Mouse (Mus musculus) right cerebral cortex, postnatal 10 days (tissue): ENCODE measurements around the gene Olfr460.
"Not testable (repeated sequence)": the region's sequence is repeated elsewhere in the genome, so short reads cannot be mapped to it uniquely, and the experiment has no call there.

Experiments
- DNase-seq, 2 experiments: peaks; one replicate each; pipeline ENCODE4 v3.0.0; 2021; ENCODE audit warnings: low spot score in 2 of 2

The Olfr460 gene

DNA sequence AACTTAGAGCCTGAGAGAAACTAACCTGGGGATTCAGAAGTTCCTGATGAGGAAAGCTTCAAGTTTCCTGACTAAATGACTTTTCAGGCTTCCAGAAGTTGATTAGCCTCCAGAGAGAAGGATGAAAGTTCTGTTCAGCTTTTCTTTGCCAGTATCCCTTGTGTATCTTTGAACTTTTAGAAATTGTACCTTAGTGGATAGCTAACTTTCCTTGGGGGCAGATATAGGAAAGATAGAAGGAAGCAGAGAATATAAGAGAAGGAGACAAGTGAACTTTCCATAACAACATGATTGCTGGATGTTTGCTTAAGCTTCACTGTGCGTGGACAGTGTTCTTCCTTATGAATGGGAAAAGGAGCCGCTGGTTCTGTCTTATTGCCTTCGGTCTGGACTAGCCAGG is at the start of gene Olfr460:
Gene Olfr460 (plus strand): TSS at position 301 of the 400 bp plus-strand sequence.
- no peak for DNase-seq

DNA sequence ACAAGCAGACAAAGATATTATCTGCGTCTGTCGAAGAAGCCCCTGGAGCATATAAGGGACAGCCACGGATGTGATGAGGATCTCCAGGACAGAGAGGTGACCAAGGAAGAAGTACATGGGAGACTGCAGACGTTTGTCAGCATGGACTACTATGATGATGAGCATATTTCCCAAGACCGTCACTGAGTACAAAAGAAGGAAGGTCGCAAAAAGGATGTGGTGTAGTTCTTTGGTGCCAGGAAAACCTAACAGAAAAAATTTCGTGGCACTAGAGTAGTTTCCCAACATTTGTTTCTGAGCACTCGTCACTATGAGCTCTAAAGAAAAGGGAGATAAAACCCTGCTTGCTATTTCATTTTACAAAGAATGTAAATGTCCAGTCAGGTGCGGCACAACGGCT is 24.6 kb upstream of the Olfr460 start:
- no peak for DNase-seq

DNA sequence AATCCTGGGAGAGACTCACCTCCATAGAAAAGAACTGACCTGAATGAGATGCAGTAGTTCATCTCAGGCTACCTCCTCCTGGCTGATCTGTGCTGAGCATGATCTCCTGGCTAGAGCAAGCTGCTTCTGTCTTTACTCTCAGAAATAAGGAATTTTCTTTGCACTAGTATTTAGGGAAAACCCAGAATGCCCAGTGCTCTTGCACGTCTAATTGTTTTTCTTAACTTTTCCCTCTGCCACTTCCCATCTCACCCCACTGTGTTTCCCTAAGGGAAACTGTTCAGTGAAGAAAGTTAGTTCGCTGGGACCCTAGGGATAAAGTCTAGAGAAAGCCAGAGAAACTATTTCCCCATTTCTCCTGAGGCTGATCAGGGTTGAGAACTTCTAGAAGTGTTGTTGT is 14.3 kb upstream of the Olfr460 start, which contains the start of gene Olfr461:
Gene Olfr461 (minus strand): TSS at position 101 of the 400 bp plus-strand sequence.
- DNase-seq, result no peak

DNA sequence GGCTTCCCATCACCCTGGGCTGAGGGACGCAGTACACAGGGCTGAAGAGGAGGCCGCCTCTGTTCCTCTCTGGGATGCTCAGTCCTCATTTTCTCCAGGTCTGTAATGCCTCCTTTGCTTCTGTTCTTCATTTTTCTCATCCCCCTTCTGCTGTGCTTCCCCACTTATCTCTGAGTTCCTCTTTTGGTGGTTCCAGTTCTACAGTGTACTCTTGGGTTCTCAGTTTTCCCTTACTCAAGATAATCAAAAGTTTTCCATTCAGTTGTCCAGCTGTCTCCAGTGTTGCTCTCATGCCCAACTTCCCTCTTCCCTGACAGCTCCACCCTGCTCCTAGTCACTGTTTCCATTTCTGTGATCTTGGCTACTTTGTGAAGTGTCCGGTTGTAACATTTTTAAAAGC is 4.3 kb downstream of the Olfr460 start:
- no peak for DNase-seq

DNA sequence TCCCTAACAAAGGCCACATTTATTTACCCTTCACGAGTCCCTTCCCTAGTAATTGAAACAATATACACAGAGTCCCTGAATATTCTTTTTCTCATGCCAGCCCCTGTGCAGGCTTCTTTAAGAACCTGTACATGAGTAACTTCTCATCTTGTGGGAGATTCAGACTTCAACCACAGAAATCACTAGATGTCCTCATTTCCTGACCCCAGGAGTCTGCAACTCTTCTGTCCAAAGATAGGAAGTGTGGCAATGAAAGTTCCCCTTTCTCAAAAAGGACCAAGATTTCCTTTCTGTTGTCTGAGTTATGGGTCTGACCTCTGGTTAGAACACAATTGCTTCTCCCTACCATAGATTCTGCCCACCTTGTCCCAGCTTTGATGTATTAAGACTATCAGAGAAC is 7.0 kb downstream of the Olfr460 start:
- no peak for DNase-seq

DNA sequence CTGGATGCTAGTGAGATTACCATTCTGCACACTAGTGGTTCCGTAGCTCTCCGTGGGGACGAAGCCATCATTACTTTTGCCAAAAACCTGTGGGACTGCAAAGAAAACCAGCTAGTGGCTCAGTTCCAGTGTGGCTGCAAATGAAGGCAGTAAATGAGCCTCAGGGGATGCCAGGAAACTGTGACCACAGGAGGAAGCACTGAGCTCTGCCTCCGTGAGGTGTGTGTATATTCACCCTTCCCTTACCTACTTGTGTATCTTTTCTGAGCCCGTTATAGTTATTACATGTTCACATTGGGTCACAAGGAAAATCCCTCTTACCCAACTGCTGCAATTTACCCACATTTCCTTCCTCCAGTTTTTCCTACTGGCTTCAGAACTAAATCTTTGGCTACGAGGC is 15.0 kb downstream of the Olfr460 start:
- DNase-seq, result peak in 1 of 2 experiments; percentile 21

DNA sequence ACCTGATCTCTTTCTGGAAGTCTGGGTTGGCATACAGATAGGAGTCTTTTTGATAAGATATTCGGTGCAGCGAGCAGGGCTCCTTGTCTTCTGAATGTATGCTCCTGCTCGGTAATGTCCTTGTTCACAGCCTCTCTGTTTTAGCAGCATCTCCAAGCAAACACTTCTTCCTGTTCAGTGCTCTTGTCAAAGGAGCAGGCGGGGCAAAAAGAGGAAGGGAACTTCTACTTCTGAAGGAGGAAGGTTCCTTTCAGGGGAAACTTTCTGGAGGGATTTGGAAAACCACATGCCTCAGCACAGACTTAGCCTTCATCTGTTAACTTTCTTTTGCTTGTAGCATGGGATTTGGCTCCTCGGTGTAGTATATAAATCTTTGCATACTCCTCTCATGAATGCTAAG is 16.4 kb downstream of the Olfr460 start, which contains the start of gene Clec5a:
Gene Clec5a (minus strand): TSS at position 177 of the 400 bp plus-strand sequence.
- DNase-seq, result peak in 1 of 2 experiments; percentile 19

DNA sequence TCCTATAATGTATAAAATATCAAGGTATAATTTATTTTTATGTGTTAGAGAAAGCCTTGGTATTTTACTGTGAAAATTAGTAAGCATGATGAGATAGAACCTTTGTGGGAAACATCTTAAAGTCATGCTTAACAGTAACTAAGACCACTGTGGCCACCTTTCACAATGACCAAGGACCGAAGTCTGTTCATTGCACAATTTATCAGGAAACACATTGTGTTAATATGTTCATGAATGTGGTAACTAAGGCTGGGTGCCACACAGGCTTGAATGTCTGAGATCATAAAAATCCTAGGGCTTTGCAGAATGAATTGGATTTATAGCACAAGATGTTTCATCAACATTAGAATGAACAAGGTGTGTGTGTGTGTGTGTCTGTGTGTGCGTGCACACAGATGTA is 19.1 kb downstream of the Olfr460 start:
- no peak for DNase-seq

DNA sequence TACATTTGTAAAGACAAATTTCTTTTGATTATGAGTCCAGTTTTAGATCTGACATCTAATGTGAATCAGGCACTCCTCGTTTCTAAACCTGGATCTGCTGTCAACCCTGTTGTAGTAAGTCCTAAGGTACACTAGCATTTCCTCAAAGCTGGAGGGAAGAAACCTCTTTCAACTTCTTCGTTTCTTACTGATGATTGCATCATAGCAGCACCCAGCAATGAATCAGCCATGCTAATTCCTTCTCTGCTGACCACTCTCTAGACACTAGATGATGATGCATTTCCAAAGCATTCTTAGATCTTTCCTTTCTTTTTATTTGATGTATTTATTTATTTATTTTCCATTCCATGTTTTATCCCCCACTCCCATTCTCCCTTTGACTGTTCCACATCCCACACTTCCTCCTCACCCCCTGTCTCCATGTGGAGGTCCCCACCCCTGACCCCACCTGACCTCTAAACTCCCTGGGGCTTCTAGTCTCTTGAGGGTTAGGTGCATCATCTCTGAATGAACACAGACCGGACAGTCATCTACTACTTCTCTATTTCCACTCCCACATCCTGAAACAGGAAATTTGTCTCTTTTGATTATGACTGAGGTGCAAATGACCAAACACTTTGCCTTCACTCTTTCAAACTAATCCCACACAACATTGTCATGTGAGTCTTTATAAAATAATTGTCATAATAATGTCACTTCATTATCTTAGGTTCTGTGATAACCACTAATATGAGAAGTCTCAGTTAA is 25.7 kb downstream of the Olfr460 start:
- DNase-seq, result no peak

DNA sequence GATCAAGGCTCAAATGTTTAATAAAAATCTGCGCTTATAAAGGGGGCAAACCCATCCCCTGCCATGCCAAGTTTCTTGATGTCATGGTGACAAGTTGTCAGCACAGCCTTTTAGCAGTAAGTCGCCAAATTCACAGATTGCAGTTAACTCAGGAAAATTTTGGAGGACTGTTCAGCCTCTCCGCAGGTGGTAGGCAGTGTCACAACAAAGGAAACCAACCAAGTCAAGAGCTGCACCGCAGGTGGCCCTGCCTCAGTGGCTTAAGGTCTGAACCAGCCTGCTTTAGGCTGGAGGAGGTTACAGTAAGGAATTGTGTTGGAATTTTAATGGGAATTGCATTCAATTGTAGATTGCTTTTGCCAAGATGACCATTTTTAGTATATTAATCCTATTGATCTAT is 29.3 kb downstream of the Olfr460 start:
- DNase-seq, result not testable (repeated sequence)

DNA sequence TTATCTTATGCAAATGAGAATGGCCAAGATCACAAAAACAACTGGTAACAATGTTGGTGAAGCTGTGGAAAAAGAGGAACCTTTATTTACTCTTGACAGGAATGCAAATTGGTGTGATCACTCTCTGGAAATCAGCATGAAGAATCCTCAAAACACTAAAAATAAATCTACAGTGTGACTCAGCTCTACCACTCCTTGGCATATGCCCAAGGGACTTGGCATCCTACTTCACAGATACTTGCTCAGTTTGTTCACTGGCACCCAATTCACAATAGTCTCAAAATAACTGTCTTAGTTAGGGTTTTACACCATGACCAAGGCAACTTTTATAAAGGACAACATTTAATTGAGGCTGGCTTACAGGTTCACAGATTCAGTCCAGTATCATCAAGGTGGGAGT is 38.1 kb downstream of the Olfr460 start:
- peak; percentile 66 to 71 for DNase-seq

DNA sequence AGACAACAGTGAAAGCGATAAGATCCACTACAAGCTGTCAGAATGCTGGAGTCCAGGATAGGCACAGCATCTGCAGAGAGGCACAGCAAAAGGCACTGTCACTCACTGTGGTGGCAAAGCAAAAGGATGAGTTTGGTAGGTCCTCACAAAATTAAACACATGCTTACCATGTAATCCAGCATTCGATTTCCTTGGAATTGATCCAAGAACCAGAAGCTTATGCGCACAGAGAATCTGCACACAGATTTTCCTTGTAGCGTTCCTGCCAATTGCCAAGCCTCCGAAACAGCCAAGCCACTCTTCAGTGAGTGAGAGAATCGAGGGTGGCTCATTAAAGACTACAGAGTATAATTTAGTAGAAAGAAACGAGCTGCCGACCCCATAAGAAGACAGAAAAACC is 41.0 kb downstream of the Olfr460 start:
- peak; percentile 52 to 66 for DNase-seq

DNA sequence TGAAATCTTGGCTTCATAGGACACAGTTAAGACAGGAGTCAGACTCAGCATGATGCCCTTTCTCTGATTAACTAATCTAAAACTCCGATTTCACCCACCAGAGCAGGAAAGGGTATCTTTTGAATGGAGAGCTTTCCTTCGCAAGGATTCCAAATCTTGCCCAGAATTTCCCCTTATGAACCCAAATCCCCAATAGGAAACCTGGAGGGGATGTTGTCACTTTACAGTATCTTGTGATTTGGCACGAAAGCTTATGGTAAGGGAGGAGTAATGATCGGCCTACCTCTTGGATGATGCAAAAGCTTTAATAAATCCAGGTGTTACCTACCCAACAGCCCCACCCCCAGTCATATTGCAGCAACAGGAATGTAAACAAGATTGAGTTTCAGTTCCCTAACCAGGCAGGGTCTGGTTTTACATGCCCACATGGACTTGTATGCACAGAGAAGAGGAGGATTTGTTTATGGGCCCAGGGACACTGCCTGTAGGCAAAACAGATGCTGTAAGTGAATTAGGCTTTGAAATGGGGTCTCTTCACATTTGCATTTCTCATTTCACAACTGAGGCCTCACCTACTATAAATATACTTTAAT is 44.1 kb downstream of the Olfr460 start, which contains the start of gene Tas2r138:
Gene Tas2r138 (minus strand): TSS at position 51 of the 593 bp plus-strand sequence.
- no peak for DNase-seq

DNA sequence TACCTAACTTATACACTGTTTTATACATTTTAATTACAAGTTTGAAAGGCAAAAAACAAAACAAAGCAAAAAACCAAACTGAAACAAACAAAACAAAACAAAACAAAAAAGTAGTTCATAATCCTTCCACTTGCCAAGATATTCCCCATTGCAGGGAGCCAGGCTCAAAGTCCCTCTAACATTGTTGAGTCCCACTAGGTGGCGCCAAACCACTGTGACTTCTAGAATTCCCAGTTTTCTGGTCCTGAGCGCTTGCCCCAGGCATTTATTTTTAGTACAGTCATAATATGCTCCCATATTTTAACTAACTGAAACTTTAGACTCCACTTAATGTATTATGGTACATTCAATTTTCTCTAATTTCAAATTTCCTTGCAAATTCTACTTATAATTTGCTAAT is 48.7 kb downstream of the Olfr460 start:
- peak; percentile 65 to 84 for DNase-seq
